Mouse (Mus musculus) neural tube, embryonic 13.5 days (tissue): Measurements from ENCODE around the gene Klk7. TPM values are rescaled to one million over a fixed set of nuclear protein-coding genes. Genes with fewer than 3 reads are reported as not detected.

Experiments used
- ATAC-seq: fragments of 200-750 bp; cut with Nextera tagmentation; 2 replicates; pipeline ENCODE4 v1.8.0; 2017; ENCODE audit warnings: low read depth, mild to moderate bottlenecking, moderate TSS enrichment, moderate library complexity
- H3K27ac ChIP-seq: fragments of 300-500 bp; sonication (generic); replicated peaks from 2 replicates; pipeline ENCODE4 v1.5.1; 2015; ENCODE audit warnings: moderate library complexity, mild to moderate bottlenecking, inconsistent platforms
- H3K27me3 ChIP-seq: fragments of 300-500 bp; sonication (generic); 2 replicates; pipeline ENCODE4 v1.6.1; 2015; ENCODE audit warnings: mild to moderate bottlenecking, inconsistent platforms
- H3K36me3 ChIP-seq: fragments of 300-500 bp; sonication (generic); 2 replicates; pipeline ENCODE4 v1.6.1; 2015; ENCODE audit warnings: mild to moderate bottlenecking, inconsistent platforms
- H3K4me1 ChIP-seq: fragments of 300-500 bp; sonication (generic); replicated peaks from 2 replicates; pipeline ENCODE4 v1.6.1; 2015; ENCODE audit warnings: inconsistent platforms
- H3K4me2 ChIP-seq: fragments of 300-500 bp; sonication (generic); 2 replicates; pipeline ENCODE4 v1.6.1; 2015; ENCODE audit warnings: inconsistent platforms, mild to moderate bottlenecking, moderate library complexity
- H3K4me3 ChIP-seq: fragments of 300-500 bp; sonication (generic); 2 replicates; pipeline ENCODE4 v1.5.1; 2015; ENCODE audit warnings: mild to moderate bottlenecking, inconsistent platforms
- H3K9ac ChIP-seq: fragments of 300-500 bp; sonication (generic); 2 replicates; pipeline ENCODE4 v1.6.1; 2015; ENCODE audit warnings: moderate library complexity, mild to moderate bottlenecking, inconsistent platforms
- H3K9me3 ChIP-seq: fragments of 300-500 bp; sonication (generic); 2 replicates; pipeline ENCODE4 v1.6.1; 2016; ENCODE audit warnings: inconsistent platforms
- WGBS: fragments of 180-500 bp; shearing (Covaris S2); methylation state at CpG from one replicate; pipeline ENCODE4 v1.1.7; 2015; 5-methylcytosine and 5-hydroxymethylcytosine counted together
- polyA plus RNA-seq: library from polyadenylated mRNA; unstranded; fragments of >200 nt; fragmentation: Nextera tagmentation; extraction: Ambion mirVana; gene quantifications from 2 replicates; pipeline ENCODE4 v1.2.1, GENCODE M21; 2015

The Klk7 gene
- polyA plus RNA-seq, 1 experiment from 2014 or later = not detected

DNA sequence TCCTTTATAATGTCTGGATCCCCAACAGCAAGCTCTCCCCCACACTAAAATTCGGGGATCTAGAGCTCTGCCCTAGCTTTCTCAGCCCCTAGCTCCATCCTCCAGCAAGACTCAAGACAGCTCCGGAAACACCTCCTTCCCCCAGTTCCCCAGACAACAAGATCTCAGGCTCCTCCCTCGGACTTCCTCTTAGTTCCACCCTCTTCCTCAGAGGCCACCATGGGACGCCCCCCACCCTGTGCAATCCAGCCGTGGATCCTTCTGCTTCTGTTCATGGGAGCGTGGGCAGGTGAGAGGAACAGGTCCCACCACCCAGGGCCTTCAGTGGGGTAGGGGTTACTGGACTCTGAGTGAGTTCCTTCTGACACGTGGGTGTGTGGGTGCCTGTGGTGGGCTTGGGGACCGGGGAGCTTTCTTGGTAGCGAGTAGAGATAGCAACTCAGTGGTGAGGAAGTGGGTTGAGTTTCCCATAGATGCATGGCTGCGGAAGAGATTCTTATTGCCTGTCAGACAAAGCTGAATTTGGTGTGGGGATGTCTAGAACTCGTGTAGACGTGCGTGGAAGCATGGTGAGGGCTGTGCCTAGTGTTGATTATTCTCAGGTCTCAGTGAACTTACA is 13.1 kb upstream of the Klk7 start:
- ATAC-seq = 0 out of 2 replicates have a peak, but pooled peaks have one; percentile 44
- WGBS = 39% methylated on average over 13 of the region's 13 CpGs
- no peaks in the 10 kb centered on the region for H3K9me3 ChIP-seq
- no peak overlapping the region for H3K27ac ChIP-seq
- H3K4me1 ChIP-seq = peaks cover 17% of the 10 kb centered on the region
- H3K9ac ChIP-seq = no peak overlapping the region; the same call in 1 of the 2 replicates
- peak overlapping the region; percentile 41 for H3K4me3 ChIP-seq
- peak overlapping the region; percentile 63 for H3K4me2 ChIP-seq
- H3K27me3 ChIP-seq = peaks cover 49% of the 10 kb centered on the region
- no peaks in the 10 kb centered on the region for H3K36me3 ChIP-seq

DNA sequence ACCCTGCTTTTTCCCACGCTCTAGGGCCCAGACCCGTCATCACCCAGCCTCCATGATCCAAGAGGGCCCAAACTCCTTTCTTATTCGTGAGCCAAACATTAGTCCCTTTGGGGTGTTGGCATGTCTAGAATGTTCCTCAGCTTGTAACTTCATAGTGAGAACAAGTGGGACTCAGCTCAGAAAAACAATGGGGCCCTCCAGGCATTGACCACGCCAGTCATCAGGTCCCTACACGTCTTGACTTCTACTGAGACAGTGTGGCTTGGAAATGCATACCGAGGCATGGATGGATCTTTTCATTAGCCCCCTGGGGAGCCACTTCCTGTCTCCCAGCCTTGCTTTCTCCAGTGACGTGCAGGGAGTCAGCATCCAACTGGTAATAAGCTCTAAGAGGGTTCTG is 11.2 kb upstream of the Klk7 start:
- Histone ChIP-seq H3K27me3 (peaks cover 39% of the 10 kb centered on the region), H3K9ac (no peak overlapping the region), H3K4me3 (no peak overlapping the region), H3K4me2 (no peak overlapping the region), H3K9me3 (no peaks in the 10 kb centered on the region), H3K36me3 (no peaks in the 10 kb centered on the region), H3K27ac (no peak overlapping the region), H3K4me1 (peaks cover 17% of the 10 kb centered on the region)
- 74% methylated on average over 7 of the region's 7 CpGs for WGBS
- ATAC-seq = no peak

DNA sequence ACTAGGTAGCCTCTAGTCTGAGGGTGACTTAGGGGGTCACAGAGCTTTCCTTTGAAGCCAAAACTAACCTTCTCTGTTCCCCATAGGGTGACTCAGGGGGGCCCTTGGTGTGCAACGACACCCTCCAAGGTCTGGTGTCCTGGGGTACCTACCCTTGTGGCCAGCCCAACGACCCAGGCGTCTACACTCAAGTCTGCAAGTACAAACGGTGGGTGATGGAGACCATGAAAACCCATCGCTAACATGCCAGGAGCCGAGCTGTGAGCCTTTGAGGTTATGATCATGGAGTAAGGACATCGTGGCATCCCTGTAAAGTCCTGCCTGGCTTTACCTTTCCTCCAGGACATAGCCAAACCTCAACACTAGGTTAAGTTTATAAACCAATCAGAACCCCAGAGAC is 4.1 kb downstream of the Klk7 start:
- no peak overlapping the region for H3K4me2 ChIP-seq
- no peaks in the 10 kb centered on the region for H3K27me3 ChIP-seq
- H3K27ac ChIP-seq = no peak overlapping the region
- no peak for ATAC-seq
- 89% methylated on average over 7 of the region's 7 CpGs for WGBS
- no peaks in the 10 kb centered on the region for H3K9me3 ChIP-seq
- no peaks in the 10 kb centered on the region for H3K36me3 ChIP-seq
- no peak overlapping the region for H3K9ac ChIP-seq
- no peaks in the 10 kb centered on the region for H3K4me1 ChIP-seq
- no peak overlapping the region for H3K4me3 ChIP-seq

DNA sequence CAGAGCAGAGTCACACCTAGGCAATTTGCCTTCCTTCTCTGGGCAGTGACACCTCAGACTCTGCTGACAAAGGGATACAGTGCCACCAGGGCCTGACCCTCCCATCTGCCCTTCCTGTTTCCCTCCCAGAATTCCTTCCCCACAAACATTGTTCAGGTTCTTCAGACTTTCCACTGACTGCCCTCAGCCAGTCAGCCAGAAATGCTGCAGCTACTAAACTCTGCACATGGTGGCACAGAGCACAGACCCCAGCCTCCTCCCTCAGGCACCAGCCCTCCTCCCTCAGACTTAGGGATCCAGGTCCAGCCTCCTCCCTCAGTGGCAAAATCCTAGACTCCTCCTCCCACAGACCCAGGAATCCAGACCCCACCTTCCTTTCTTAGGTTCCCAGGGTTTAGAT is 5.7 kb downstream of the Klk7 start:
- Histone ChIP-seq H3K4me2 (no peak overlapping the region), H3K9me3 (no peaks in the 10 kb centered on the region), H3K27ac (no peak overlapping the region), H3K36me3 (no peaks in the 10 kb centered on the region), H3K9ac (no peak overlapping the region), H3K4me3 (no peak overlapping the region), H3K27me3 (no peaks in the 10 kb centered on the region), H3K4me1 (no peaks in the 10 kb centered on the region)
- no peak for ATAC-seq

DNA sequence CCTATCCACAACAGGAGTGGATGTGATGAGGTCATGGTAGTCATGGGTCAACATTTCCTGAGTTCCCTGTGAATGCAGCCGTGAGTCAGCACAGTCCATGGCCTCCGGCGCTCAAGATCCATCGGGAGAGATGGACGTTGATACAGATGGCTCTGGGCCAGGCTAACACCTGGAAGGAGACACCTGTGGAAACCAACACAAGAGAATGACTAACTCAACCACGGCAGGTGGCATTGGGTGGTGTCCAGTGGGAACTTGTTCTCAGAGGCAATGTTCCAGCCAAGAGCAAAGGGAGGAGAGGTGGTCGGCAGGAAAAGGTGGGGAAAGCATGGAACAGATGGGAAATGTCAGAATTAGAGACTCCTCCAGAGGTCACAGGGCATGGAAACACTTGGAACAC is 10.5 kb downstream of the Klk7 start:
- no peak overlapping the region for H3K9ac ChIP-seq
- H3K9me3 ChIP-seq = no peaks in the 10 kb centered on the region
- H3K4me3 ChIP-seq = no peak overlapping the region
- no peak overlapping the region for H3K27ac ChIP-seq
- no peaks in the 10 kb centered on the region for H3K36me3 ChIP-seq
- WGBS = 93% methylated on average over 7 of the region's 7 CpGs
- H3K4me1 ChIP-seq = no peaks in the 10 kb centered on the region
- H3K27me3 ChIP-seq = no peaks in the 10 kb centered on the region
- no peak for ATAC-seq
- no peak overlapping the region for H3K4me2 ChIP-seq

DNA sequence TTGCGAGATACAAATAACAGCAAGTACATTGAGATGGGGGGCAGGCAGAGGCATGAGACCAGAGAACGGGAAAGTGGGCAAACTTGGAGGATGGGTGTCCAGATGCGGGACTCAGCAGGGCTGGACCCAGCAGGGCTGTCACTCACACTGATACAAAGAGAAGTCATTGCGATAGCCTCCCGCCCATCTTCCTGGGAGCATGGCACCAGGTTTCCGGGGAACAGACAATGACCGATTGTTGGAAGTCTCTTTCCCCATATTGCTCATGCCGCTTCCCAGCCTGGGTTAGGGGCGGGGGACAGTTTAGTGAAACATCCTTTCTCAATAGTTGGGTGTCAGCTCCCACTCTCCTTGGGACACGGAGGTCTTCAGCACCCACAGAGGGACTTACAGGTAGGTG is 13.1 kb downstream of the Klk7 start, which contains the start of gene Klk6:
TSS of gene Klk6 (plus strand) at position 301 of the 400 bp plus-strand sequence.
- 76% methylated on average over 10 of the region's 10 CpGs for WGBS
- Histone ChIP-seq H3K4me2 (no peak within 1 kb of the TSS), H3K27me3 (no peaks in the 10 kb centered on the region), H3K9ac (no peak within 1 kb of the TSS), H3K4me3 (no peak within 1 kb of the TSS), H3K9me3 (no peaks in the 10 kb centered on the region), H3K27ac (no peak within 1 kb of the TSS), H3K36me3 (no peaks in the 10 kb centered on the region), H3K4me1 (no peaks in the 10 kb centered on the region)
- no peak for ATAC-seq

DNA sequence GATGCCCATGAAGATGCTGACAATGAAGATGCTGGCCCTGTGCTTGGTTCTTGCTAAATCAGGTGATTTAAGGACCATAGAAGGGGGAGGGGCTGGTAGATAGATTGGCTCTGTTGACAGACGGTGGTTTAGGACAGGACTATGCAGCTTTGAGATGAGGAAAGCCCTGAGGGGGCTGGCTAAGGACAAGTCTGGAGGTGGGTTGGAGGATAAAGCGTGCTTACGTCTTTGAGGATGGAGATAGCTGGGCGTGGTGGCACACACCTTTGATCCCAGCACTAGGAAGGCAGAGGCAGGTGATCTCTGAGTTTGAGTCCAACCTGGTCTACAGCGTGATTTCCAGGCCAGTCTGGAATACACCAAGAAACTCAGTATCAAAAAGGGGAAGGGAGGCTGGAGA is 15.0 kb downstream of the Klk7 start:
- Histone ChIP-seq H3K9ac (no peak overlapping the region), H3K4me3 (no peak overlapping the region), H3K36me3 (no peaks in the 10 kb centered on the region), H3K27ac (no peak overlapping the region), H3K4me1 (no peaks in the 10 kb centered on the region), H3K4me2 (no peak overlapping the region), H3K9me3 (no peaks in the 10 kb centered on the region), H3K27me3 (no peaks in the 10 kb centered on the region)
- ATAC-seq = no peak
- 89% methylated on average over 5 of the region's 5 CpGs for WGBS

- Histone ChIP-seq H3K27ac (no peak overlapping the region), H3K9ac (no peak overlapping the region), H3K4me3 (no peak overlapping the region), H3K36me3 (no peaks in the 10 kb centered on the region), H3K9me3 (no peaks in the 10 kb centered on the region), H3K4me1 (no peaks in the 10 kb centered on the region), H3K27me3 (no peaks in the 10 kb centered on the region), H3K4me2 (no peak overlapping the region)
- ATAC-seq = no peak
- 82% methylated on average over 4 of the region's 4 CpGs for WGBS
These were observed 16.6 kb downstream of the Klk7 start for GRCm38 (mm10) chr7:43827706-43828105.

DNA sequence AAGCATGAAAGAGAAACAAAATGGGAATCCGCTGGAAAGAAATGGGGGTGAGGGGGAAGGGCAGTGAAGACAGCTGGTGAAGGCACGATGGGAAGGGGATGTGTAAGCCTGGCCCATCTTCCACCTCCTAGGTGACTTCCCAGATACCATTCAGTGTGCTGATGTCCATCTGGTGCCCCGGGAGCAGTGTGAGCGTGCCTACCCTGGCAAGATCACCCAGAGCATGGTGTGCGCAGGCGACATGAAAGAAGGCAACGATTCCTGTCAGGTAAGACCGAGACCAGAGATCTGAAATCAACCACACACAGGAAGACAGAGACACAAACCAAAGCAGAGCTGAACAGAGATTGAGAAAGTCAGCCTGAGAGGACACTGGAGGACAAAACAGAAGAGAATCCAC is 17.9 kb downstream of the Klk7 start:
- no peaks in the 10 kb centered on the region for H3K36me3 ChIP-seq
- no peak overlapping the region for H3K4me3 ChIP-seq
- H3K4me1 ChIP-seq = no peaks in the 10 kb centered on the region
- H3K9me3 ChIP-seq = no peaks in the 10 kb centered on the region
- no peaks in the 10 kb centered on the region for H3K27me3 ChIP-seq
- no peak overlapping the region for H3K27ac ChIP-seq
- no peak for ATAC-seq
- H3K9ac ChIP-seq = no peak overlapping the region
- 92% methylated on average over 8 of the region's 8 CpGs for WGBS
- H3K4me2 ChIP-seq = no peak overlapping the region

DNA sequence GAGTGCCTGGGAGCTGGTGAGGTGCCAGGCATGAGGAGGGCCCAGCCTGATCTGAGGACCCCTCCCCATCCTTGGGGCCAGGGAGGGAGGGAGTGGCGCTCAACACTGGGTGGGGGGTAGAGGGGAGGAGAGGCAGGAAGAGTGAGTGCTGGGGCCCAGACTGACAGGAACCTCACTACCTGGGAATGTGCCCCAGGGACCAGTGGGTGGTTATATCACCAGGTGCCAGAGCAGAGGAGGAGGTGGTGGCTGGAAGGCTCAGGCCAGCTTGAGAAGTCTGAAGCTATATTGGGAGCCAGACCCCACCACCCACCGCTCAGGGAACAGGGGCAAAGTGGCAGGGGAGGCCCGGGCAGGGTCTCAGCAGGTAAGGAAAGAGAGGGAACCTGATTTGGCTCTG is 30.6 kb downstream of the Klk7 start, which contains the start of gene Klk5:
TSS of gene Klk5 (plus strand) at position 271 of the 400 bp plus-strand sequence.
- Histone ChIP-seq H3K4me2 (no peak within 1 kb of the TSS), H3K4me1 (no peaks in the 10 kb centered on the region), H3K27me3 (no peaks in the 10 kb centered on the region), H3K36me3 (no peaks in the 10 kb centered on the region), H3K4me3 (no peak within 1 kb of the TSS), H3K27ac (no peak within 1 kb of the TSS), H3K9ac (no peak within 1 kb of the TSS), H3K9me3 (no peaks in the 10 kb centered on the region)
- 72% methylated on average over 3 of the region's 3 CpGs for WGBS
- no peak for ATAC-seq

DNA sequence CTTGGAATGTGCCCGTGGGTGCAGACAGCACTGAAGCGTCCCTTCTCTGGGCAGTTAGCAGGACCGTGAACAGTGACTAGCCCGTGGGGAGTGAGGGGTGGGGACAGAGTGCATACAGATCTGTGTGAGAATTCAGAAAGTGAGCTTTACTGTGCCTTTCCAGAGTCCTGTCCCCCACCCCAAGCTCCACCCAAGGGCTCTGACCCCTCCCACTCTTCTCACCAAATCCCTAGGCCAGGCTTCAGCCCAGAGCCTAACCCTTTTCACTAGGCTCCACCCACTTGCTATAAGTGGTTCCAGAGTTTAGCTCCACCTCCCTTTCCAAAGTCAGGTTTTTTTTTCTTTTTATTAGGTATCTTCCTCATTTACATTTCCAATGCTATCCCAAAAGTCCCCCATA is 32.7 kb downstream of the Klk7 start:
- 93% methylated on average over 4 of the region's 4 CpGs for WGBS
- H3K4me3 ChIP-seq = no peak overlapping the region
- H3K36me3 ChIP-seq = no peaks in the 10 kb centered on the region
- H3K4me2 ChIP-seq = no peak overlapping the region
- ATAC-seq = no peak
- no peak overlapping the region for H3K27ac ChIP-seq
- no peak overlapping the region for H3K9ac ChIP-seq
- H3K4me1 ChIP-seq = no peaks in the 10 kb centered on the region
- no peaks in the 10 kb centered on the region for H3K9me3 ChIP-seq
- no peaks in the 10 kb centered on the region for H3K27me3 ChIP-seq

- ATAC-seq = no peak
- H3K9ac ChIP-seq = no peak overlapping the region
- H3K9me3 ChIP-seq = no peaks in the 10 kb centered on the region
- H3K4me1 ChIP-seq = no peaks in the 10 kb centered on the region
- WGBS = 90% methylated on average over 6 of the region's 6 CpGs
- no peaks in the 10 kb centered on the region for H3K36me3 ChIP-seq
- H3K4me2 ChIP-seq = no peak overlapping the region
- H3K27me3 ChIP-seq = no peaks in the 10 kb centered on the region
- H3K27ac ChIP-seq = no peak overlapping the region
- H3K4me3 ChIP-seq = no peak overlapping the region
These were observed 40.5 kb downstream of the Klk7 start for GRCm38 (mm10) chr7:43851616-43852015.

DNA sequence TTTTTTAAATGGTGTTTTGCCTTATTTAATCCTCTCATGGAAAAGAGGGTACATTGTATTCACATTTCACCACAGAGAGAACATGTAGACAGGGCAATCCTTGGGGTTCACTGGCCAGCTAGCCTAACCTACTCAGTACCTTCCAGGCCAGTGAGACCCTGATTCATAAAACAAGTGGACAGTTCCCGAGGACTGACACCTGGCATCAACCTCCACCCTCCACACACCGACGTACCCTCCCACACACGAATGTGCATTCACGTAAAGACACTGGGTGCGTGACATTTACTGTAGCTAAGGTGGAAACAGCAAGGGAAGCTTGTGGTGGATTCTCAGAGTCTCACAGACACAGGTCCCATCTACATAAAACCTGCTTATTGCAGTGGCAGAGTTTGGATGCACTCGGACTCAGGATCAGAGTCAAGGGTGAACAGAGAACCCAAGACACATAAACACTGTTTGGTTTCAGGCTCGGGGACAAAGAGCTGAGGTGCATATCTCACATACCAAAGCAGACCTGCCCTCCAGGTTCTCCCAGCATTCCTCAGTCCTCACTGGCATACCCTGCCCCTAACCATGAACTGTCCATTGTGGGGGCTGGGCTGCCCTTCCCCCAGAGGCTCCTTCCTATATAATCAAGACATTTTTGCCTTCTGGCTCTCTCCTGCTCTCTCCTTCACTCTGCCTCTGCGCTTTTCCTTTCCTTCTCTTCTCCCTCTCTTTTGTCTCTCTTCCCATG is 43.7 kb downstream of the Klk7 start:
- no peak overlapping the region for H3K27ac ChIP-seq
- no peak for ATAC-seq
- H3K4me3 ChIP-seq = no peak overlapping the region
- H3K36me3 ChIP-seq = no peaks in the 10 kb centered on the region
- no peak overlapping the region for H3K9ac ChIP-seq
- H3K27me3 ChIP-seq = no peaks in the 10 kb centered on the region
- 87% methylated on average over 9 of the region's 9 CpGs for WGBS
- no peak overlapping the region for H3K4me2 ChIP-seq
- no peaks in the 10 kb centered on the region for H3K9me3 ChIP-seq
- no peaks in the 10 kb centered on the region for H3K4me1 ChIP-seq
